Comparison of ENCODE assay signal across 10 mouse cellular contexts in the genomic region with DNA sequence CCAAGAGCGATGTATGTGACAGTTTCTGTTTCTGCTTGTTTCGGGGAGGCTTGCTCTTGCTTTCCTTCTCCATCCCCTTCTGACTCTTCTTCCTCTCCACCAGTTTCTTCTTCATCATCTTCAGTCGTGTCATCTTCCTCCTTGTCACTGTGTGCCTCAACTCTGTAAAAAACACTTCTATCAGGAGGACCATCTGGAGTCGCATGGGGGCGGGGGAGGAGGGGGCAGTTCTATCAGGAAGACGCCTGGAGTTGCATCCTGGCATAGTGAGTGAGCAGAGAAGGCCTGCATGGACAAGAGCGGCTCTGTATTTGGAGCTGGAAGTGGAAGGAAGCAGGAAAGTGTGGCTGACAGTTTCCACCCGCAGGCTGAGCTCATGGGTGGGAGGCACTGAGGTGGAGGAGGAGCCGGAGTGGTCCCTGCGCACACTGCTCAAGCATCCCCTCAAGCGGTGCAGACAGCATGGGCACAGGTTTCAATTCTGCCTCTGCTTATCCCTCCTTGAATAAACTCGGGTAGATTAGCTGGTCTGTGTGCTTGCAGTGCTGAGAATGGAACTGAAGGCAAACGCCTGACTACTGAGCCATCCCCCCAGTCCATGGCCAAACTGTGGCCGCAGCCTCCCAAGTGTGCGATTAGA. TPM values are rescaled to one million over a fixed set of nuclear protein-coding genes. Genes with fewer than 3 reads are reported as not detected.
DNase-seq lines count a peak whose midpoint lies in the region; ATAC-seq lines count a peak whose summit lies in the region.
"Had no signal": no experiment of that assay in that cellular context is flagged by ENCODE, and none has a peak within 500 bp of the region (broad histone marks: within the 10 kb centered on the region; RNA-seq: fewer than 3 reads in every experiment).

No protein-coding gene starts in this region.

- peak; percentile 48 for ATAC-seq in neural tube, embryonic 11.5 days (ENCODE audit: insufficient read depth, low FRiP score, low TSS enrichment)
- peak; percentile 88 for ATAC-seq in forebrain, embryonic 12.5 days (ENCODE audit: low FRiP score)
- peak; percentile 86 for ATAC-seq in liver, embryonic 11.5 days (replicated peaks; ENCODE audit: low FRiP score)
- ATAC-seq in neural tube, embryonic 14.5 days (ENCODE audit: low read depth), result peak; percentile 70

- no peak overlapping the region for H3K4me2 ChIP-seq in neural tube, embryonic 11.5 days (ENCODE audit: low read depth)
- peak overlapping the region; percentile 25; the same call in 1 of the 2 replicates for H3K4me2 ChIP-seq in forebrain, embryonic 12.5 days
- peak overlapping the region; percentile 44 for H3K4me2 ChIP-seq in liver, embryonic 11.5 days
- H3K4me2 ChIP-seq in neural tube, embryonic 14.5 days (ENCODE audit: low read depth, low read length), result no peak overlapping the region

- H3K27me3 ChIP-seq in neural tube, embryonic 11.5 days (ENCODE audit: control insufficient read depth, insufficient read depth, low read length), result no peaks in the 10 kb centered on the region
- H3K27me3 ChIP-seq in forebrain, embryonic 12.5 days, result no peaks in the 10 kb centered on the region
- no peaks in the 10 kb centered on the region for H3K27me3 ChIP-seq in liver, embryonic 11.5 days (replicated peaks; ENCODE audit: control insufficient read depth, insufficient read depth, low read length)
- H3K27me3 ChIP-seq in neural tube, embryonic 14.5 days (ENCODE audit: control insufficient read depth, insufficient read depth, low read length), result no peaks in the 10 kb centered on the region

- no peaks in the 10 kb centered on the region for H3K9me3 ChIP-seq in neural tube, embryonic 11.5 days (ENCODE audit: control insufficient read depth, low read length)
- no peaks in the 10 kb centered on the region for H3K9me3 ChIP-seq in forebrain, embryonic 12.5 days
- H3K9me3 ChIP-seq in liver, embryonic 11.5 days (ENCODE audit: control insufficient read depth, low read length), result no peaks in the 10 kb centered on the region
- H3K9me3 ChIP-seq in neural tube, embryonic 14.5 days (ENCODE audit: control insufficient read depth, low read length), result no peaks in the 10 kb centered on the region

- DNase-seq in neural tube, embryonic 11.5 days (ENCODE audit: low spot score), result no peak
- DNase-seq in neural tube, embryonic 10.5 days (ENCODE audit: extremely low spot score, low spot score), result no peak
- DNase-seq in liver, embryonic 11.5 days (ENCODE audit: low spot score), result no peak
- DNase-seq in urinary bladder, postnatal 4 days (ENCODE audit: low spot score in 2 of 2), result no peak
- DNase-seq in urinary bladder, postnatal 25 days (ENCODE audit: low spot score), result no peak
- no peak for DNase-seq in spleen, postnatal 36 days (ENCODE audit: low spot score in 2 of 2)
- DNase-seq: adrenal gland, postnatal 14 days; kidney, adult 11 months had no signal

- H3K9ac ChIP-seq in neural tube, embryonic 11.5 days (ENCODE audit: low read length), result no peak overlapping the region
- H3K9ac ChIP-seq in forebrain, embryonic 12.5 days, result peak overlapping the region; percentile 25; the same call in 1 of the 2 replicates
- no peak overlapping the region for H3K9ac ChIP-seq in liver, embryonic 11.5 days (ENCODE audit: low read depth, low read length)
- no peak overlapping the region for H3K9ac ChIP-seq in neural tube, embryonic 14.5 days (replicated peaks; ENCODE audit: low read depth, low read length)

- H3K4me1 ChIP-seq in neural tube, embryonic 11.5 days (ENCODE audit: control insufficient read depth, insufficient read depth, low read length), result no peaks in the 10 kb centered on the region
- peaks cover 11% of the 10 kb centered on the region for H3K4me1 ChIP-seq in forebrain, embryonic 12.5 days
- no peaks in the 10 kb centered on the region; the same call in 1 of the 2 replicates for H3K4me1 ChIP-seq in liver, embryonic 11.5 days (replicated peaks; ENCODE audit: control insufficient read depth, insufficient read depth, low read length)
- H3K4me1 ChIP-seq in neural tube, embryonic 14.5 days (ENCODE audit: control insufficient read depth, insufficient read depth, low read length), result no peaks in the 10 kb centered on the region

- H3K27ac ChIP-seq in neural tube, embryonic 11.5 days (ENCODE audit: low read depth, low read length), result peak overlapping the region; percentile 54
- H3K27ac ChIP-seq in forebrain, embryonic 12.5 days, result peak overlapping the region; percentile 77
- H3K27ac ChIP-seq in liver, embryonic 11.5 days (ENCODE audit: low read depth, low read length), result peak overlapping the region; percentile 45
- peak overlapping the region; percentile 66; the same call in 1 of the 2 replicates for H3K27ac ChIP-seq in neural tube, embryonic 14.5 days (ENCODE audit: low read depth, low read length)

- 59% methylated on average over 15 of the region's 15 CpGs for WGBS in neural tube, embryonic 11.5 days
- 20% methylated on average over 15 of the region's 15 CpGs for WGBS in forebrain, embryonic 12.5 days
- 45% methylated on average over 15 of the region's 15 CpGs for WGBS in liver, embryonic 11.5 days
- 39% methylated on average over 15 of the region's 15 CpGs for WGBS in neural tube, embryonic 14.5 days

- H3K36me3 ChIP-seq in neural tube, embryonic 11.5 days (ENCODE audit: control insufficient read depth, insufficient read depth, low read length), result peaks cover 2% of the 10 kb centered on the region; the same call in 1 of the 2 replicates
- H3K36me3 ChIP-seq in forebrain, embryonic 12.5 days (replicated peaks), result peaks cover 45% of the 10 kb centered on the region
- peaks cover 3% of the 10 kb centered on the region; the same call in 1 of the 2 replicates for H3K36me3 ChIP-seq in liver, embryonic 11.5 days (ENCODE audit: control insufficient read depth, insufficient read depth, low read length)
- H3K36me3 ChIP-seq in neural tube, embryonic 14.5 days (ENCODE audit: control insufficient read depth, insufficient read depth, low read length), result 0 out of 2 replicates have a peak, but pooled peaks cover 4% of the 10 kb centered on the region

- no peak overlapping the region for H3K4me3 ChIP-seq in neural tube, embryonic 11.5 days (ENCODE audit: low read depth, low read length)
- H3K4me3 ChIP-seq in forebrain, embryonic 12.5 days (replicated peaks), result 0 out of 2 replicates have a peak overlapping the region, but pooled peaks have one; percentile 8
- peak overlapping the region; percentile 8; the same call in 1 of the 2 replicates for H3K4me3 ChIP-seq in liver, embryonic 11.5 days (ENCODE audit: low read depth, low read length)
- H3K4me3 ChIP-seq in neural tube, embryonic 14.5 days (ENCODE audit: low read depth, low read length), result no peak overlapping the region

RNA-seq across cellular contexts. Expression of gene Nphp1, which starts 14.6 kb away (rescaled TPM):
- 23.2 and 25.6 TPM in 2 replicates for polyA plus RNA-seq in neural tube, embryonic 11.5 days (2014; fragmentation: Nextera tagmentation; extraction: Ambion mirVana)
- 35.9 and 40.5 TPM in 2 replicates for polyA plus RNA-seq in forebrain, embryonic 12.5 days (2016; fragmentation: Nextera tagmentation; extraction: Ambion mirVana)
- polyA plus RNA-seq in liver, embryonic 11.5 days (2014; fragmentation: Nextera tagmentation; extraction: Ambion mirVana), result 12.5 and 12.8 TPM in 2 replicates
- polyA plus RNA-seq in neural tube, embryonic 14.5 days (2014; fragmentation: Nextera tagmentation; extraction: Ambion mirVana), result 9.1 and 12.4 TPM in 2 replicates

RNA-seq across cellular contexts. Expression of gene Mtln, which starts 18.2 kb away (rescaled TPM):
- 25.2 and 25.7 TPM in 2 replicates for polyA plus RNA-seq in neural tube, embryonic 11.5 days (2014; fragmentation: Nextera tagmentation; extraction: Ambion mirVana)
- 30.8 and 31.5 TPM in 2 replicates for polyA plus RNA-seq in forebrain, embryonic 12.5 days (2016; fragmentation: Nextera tagmentation; extraction: Ambion mirVana)
- polyA plus RNA-seq in liver, embryonic 11.5 days (2014; fragmentation: Nextera tagmentation; extraction: Ambion mirVana), result 40.6 and 45.2 TPM in 2 replicates
- polyA plus RNA-seq in neural tube, embryonic 14.5 days (2014; fragmentation: Nextera tagmentation; extraction: Ambion mirVana), result 44.4 and 61.5 TPM in 2 replicates

RNA-seq across cellular contexts. Expression of gene Mall, which starts 44.3 kb away (rescaled TPM):
- polyA plus RNA-seq in neural tube, embryonic 11.5 days (2014; fragmentation: Nextera tagmentation; extraction: Ambion mirVana), result 2.0 and 2.2 TPM in 2 replicates
- polyA plus RNA-seq in forebrain, embryonic 12.5 days (2016; fragmentation: Nextera tagmentation; extraction: Ambion mirVana), result 0.66 and 0.67 TPM in 2 replicates
- 0.17 and 0.22 TPM in 2 replicates for polyA plus RNA-seq in liver, embryonic 11.5 days (2014; fragmentation: Nextera tagmentation; extraction: Ambion mirVana)
- polyA plus RNA-seq in neural tube, embryonic 14.5 days (2014; fragmentation: Nextera tagmentation; extraction: Ambion mirVana), result 0.59 and 0.73 TPM in 2 replicates

RNA-seq across cellular contexts. Expression of gene Bub1, which starts 57.6 kb away (rescaled TPM):
- 35.5 TPM in 2 replicates for polyA plus RNA-seq in neural tube, embryonic 11.5 days (2014; fragmentation: Nextera tagmentation; extraction: Ambion mirVana)
- 75.3 and 83.4 TPM in 2 replicates for polyA plus RNA-seq in forebrain, embryonic 12.5 days (2016; fragmentation: Nextera tagmentation; extraction: Ambion mirVana)
- 45.1 and 47.8 TPM in 2 replicates for polyA plus RNA-seq in liver, embryonic 11.5 days (2014; fragmentation: Nextera tagmentation; extraction: Ambion mirVana)
- 1.9 and 2.8 TPM in 2 replicates for polyA plus RNA-seq in neural tube, embryonic 14.5 days (2014; fragmentation: Nextera tagmentation; extraction: Ambion mirVana)

Comparison
In these comparisons a context has a peak if more than half of its experiments do, and no peak if none do; other contexts are left out.
1. H3K4me2 ChIP-seq: peak in forebrain, embryonic 12.5 days (single experiment) and liver, embryonic 11.5 days (single experiment); none in neural tube, embryonic 11.5 days (single experiment) and neural tube, embryonic 14.5 days (single experiment).
2. H3K4me3 ChIP-seq: peak in forebrain, embryonic 12.5 days (single experiment) and liver, embryonic 11.5 days (single experiment); none in neural tube, embryonic 11.5 days (single experiment) and neural tube, embryonic 14.5 days (single experiment).
3. Peak in every context shown above with its lines, with median percentiles within 50 percentile points of each other: ATAC-seq and H3K27ac ChIP-seq.